Mouse (Mus musculus) embryonic facial prominence, embryonic 15.5 days (tissue): Measurements from ENCODE around the gene Cbx5. TPM values are rescaled to one million over a fixed set of nuclear protein-coding genes. Genes with fewer than 3 reads are reported as not detected.
A peak's percentile ranks its signal among the peaks of the same experiment; 100 is the strongest.

ENCODE experiments used
- microRNA counts: library from miRNA; unstranded; fragments of <30 nt; microRNA quantifications from one replicate; lab custom pipeline; 2016
- microRNA-seq: library from miRNA; unstranded; fragments of <30 nt; microRNA quantifications from one replicate; pipeline ENCODE4, GENCODE M21; 2016; ENCODE audit warnings: borderline number of aligned reads
- polyA plus RNA-seq: library from polyadenylated mRNA; unstranded; fragments of >200 nt; fragmentation: Nextera tagmentation; extraction: Ambion mirVana; gene quantifications from 2 replicates; pipeline ENCODE4 v1.2.1, GENCODE M21; 2015

Cbx5 gene
- polyA plus RNA-seq, 1 experiment from 2014 or later, result 84.3 TPM

MicroRNA genes within 50 kb of the gene (microRNA counts, 519-probe panel; counts per million panel counts)
- 3,067 counts per million, percentile 74 among the panel's probes with 10 or more counts for microRNA mmu-miR-148b (lab: Ali Mortazavi, UCI)

Small RNAs within 50 kb of the gene (microRNA-seq; reads per million reads assigned to microRNA genes)
- 128 reads per million, percentile 57 among the genes with 10 or more reads in this experiment for gene Mir148b

Other genes with a start within 250 kb of the Cbx5 start
- gene Hoxc8, start 249.2 kb downstream of the Cbx5 start, polyA plus RNA-seq, result not detected in 2 replicates
- gene Hoxc6, start 241.6 kb downstream of the Cbx5 start, polyA plus RNA-seq, result 0.11 and 0.35 TPM in 2 replicates
- gene Hoxc4, start 220.9 kb downstream of the Cbx5 start, polyA plus RNA-seq, result 1.1 TPM in 2 replicates
- gene Smug1, start 72.7 kb downstream of the Cbx5 start, polyA plus RNA-seq, result 17.9 and 18.0 TPM in 2 replicates
- gene Hnrnpa1, start 616 bp upstream of the Cbx5 start, polyA plus RNA-seq, result 667 and 669 TPM in 2 replicates
- 2.0 and 2.3 TPM in 2 replicates for gene Nfe2, start 18.6 kb upstream of the Cbx5 start, polyA plus RNA-seq
- gene Copz1, start 32.9 kb upstream of the Cbx5 start, polyA plus RNA-seq, result 264 and 279 TPM in 2 replicates
- 0.50 and 0.73 TPM in 2 replicates for gene Gpr84, start 70.8 kb upstream of the Cbx5 start, polyA plus RNA-seq
- gene Zfp385a, start 100.3 kb upstream of the Cbx5 start, polyA plus RNA-seq, result 16.1 and 18.9 TPM in 2 replicates
- 51.2 and 52.2 TPM in 2 replicates for gene Itga5, start 126.9 kb upstream of the Cbx5 start, polyA plus RNA-seq
- not detected in 2 replicates for gene Gtsf1, start 190.7 kb upstream of the Cbx5 start, polyA plus RNA-seq
- gene Gtsf2, start 208.7 kb upstream of the Cbx5 start, polyA plus RNA-seq, result not detected in 2 replicates
- 3.9 and 4.9 TPM in 2 replicates for gene Nckap1l, start 214.0 kb upstream of the Cbx5 start, polyA plus RNA-seq